Mouse (Mus musculus): ENCODE measurements around the gene Rnf135. TPM values are rescaled to one million over a fixed set of nuclear protein-coding genes. Genes with fewer than 3 reads are reported as not detected.

The Rnf135 gene
- total and polyA plus RNA-seq, 3 experiments = 4.0 to 9.6 (median 6.8) TPM

- Histone ChIP-seq H3K27me3 (ENCODE audit: insufficient read depth, low read length) (peaks cover 81% of the 10 kb centered on the region), H3K36me3 (replicated peaks) (no peaks in the 10 kb centered on the region), H3K4me3 (ENCODE audit: low read depth, low read length) (no peak overlapping the region), H3K9me3 (replicated peaks) (peaks cover 8% of the 10 kb centered on the region), H3K4me1 (ENCODE audit: insufficient read depth, low read depth, low read length) (peaks cover 13% of the 10 kb centered on the region)
- no peak for TF ChIP-seq CTCF (IDR thresholded peaks at IDR 0.05; ENCODE audit: low read depth, low read length)
- TF ChIP-seq GATA1 (IDR thresholded peaks at IDR 0.05; ENCODE audit: borderline replicate concordance, low read length) = no peak
- no peak for TF ChIP-seq GATA2 (IDR thresholded peaks at IDR 0.05; ENCODE audit: borderline replicate concordance, low read depth, low read length)
- no peak for TF ChIP-seq POLR2AphosphoS5 (IDR thresholded peaks at IDR 0.05; ENCODE audit: insufficient replicate concordance, low read depth, low read length)
- no peak for TF ChIP-seq TAL1 (conservative IDR thresholded peaks at IDR 0.05; ENCODE audit: low read depth, low read length)
- DNase-seq (ENCODE audit: low spot score) = no peak
- ATAC-seq (ENCODE audit: extremely low read depth, insufficient number of reproducible peaks, low FRiP score, poor library complexity, severe bottlenecking) = no peak
Observed at GRCm38 (mm10) chr11:80155961-80156360, 27.7 kb upstream of the Rnf135 start.

DNA sequence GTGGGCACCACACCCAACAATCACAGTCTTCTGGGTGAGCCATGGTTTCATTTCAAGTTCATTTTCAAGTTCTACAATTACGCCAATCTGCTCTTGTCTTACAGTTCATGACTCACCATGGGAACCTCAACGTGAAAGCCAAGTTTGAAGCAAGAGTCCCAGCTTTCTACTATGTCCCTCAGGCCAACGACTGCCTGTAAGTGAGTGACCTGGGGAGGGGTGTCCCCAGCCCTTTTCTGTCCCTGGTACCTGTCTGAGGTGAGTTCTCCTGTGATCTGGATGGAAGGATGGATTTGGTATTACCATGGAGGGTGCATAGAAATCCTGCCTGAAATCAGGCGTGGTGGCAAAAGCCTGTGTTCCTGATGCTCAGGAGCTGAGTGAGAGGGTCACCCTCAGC, 26.8 kb upstream of the Rnf135 start:
- TF ChIP-seq POLR2AphosphoS5 (IDR thresholded peaks at IDR 0.05; ENCODE audit: insufficient replicate concordance, low read depth, low read length) (no peak), TAL1 (conservative IDR thresholded peaks at IDR 0.05; ENCODE audit: low read depth, low read length) (no peak), GATA2 (IDR thresholded peaks at IDR 0.05; ENCODE audit: borderline replicate concordance, low read depth, low read length) (no peak), CTCF (IDR thresholded peaks at IDR 0.05; ENCODE audit: low read depth, low read length) (no peak), GATA1 (IDR thresholded peaks at IDR 0.05; ENCODE audit: borderline replicate concordance, low read length) (no peak)
- DNase-seq (ENCODE audit: low spot score) (no peak), ATAC-seq (ENCODE audit: extremely low read depth, insufficient number of reproducible peaks, low FRiP score, poor library complexity, severe bottlenecking) (no peak)
- Histone ChIP-seq H3K4me3 (ENCODE audit: low read depth, low read length) (no peak overlapping the region), H3K4me1 (ENCODE audit: insufficient read depth, low read depth, low read length) (peaks cover 13% of the 10 kb centered on the region), H3K27me3 (ENCODE audit: insufficient read depth, low read length) (peaks cover 83% of the 10 kb centered on the region), H3K36me3 (replicated peaks) (no peaks in the 10 kb centered on the region), H3K9me3 (replicated peaks) (peaks cover 8% of the 10 kb centered on the region)

DNA sequence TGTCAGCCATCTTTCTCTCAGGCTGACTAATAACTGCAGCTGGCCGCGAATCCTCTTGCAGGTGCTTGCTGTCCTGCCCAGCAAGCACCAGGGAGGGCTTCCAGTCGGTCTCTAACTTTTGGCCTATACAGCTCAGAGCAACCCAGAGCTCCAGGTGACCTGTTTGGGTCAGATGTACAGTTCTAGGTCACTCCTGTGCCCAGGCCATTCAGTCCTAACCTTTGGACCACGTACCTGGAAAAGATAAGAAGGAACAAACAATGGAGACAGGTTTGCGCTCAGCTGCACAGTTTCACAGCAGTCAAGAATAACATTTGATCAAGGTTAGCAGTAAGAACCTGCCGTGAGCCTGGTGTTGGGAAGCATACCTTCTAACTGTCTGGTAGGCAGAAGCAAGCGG, 24.6 kb upstream of the Rnf135 start:
- ATAC-seq (ENCODE audit: extremely low read depth, insufficient number of reproducible peaks, low FRiP score, poor library complexity, severe bottlenecking) (no peak), DNase-seq (ENCODE audit: low spot score) (no peak)
- H3K27me3 ChIP-seq (ENCODE audit: insufficient read depth, low read length) = peaks cover 83% of the 10 kb centered on the region
- H3K36me3 ChIP-seq (replicated peaks) = no peaks in the 10 kb centered on the region
- H3K9me3 ChIP-seq (replicated peaks) = peaks cover 7% of the 10 kb centered on the region
- no peak overlapping the region for H3K4me3 ChIP-seq (ENCODE audit: low read depth, low read length)
- H3K4me1 ChIP-seq (ENCODE audit: insufficient read depth, low read depth, low read length) = peaks cover 8% of the 10 kb centered on the region
- TF ChIP-seq GATA1 (IDR thresholded peaks at IDR 0.05; ENCODE audit: borderline replicate concordance, low read length) = no peak
- TF ChIP-seq TAL1 (conservative IDR thresholded peaks at IDR 0.05; ENCODE audit: low read depth, low read length) = no peak
- TF ChIP-seq POLR2AphosphoS5 (IDR thresholded peaks at IDR 0.05; ENCODE audit: insufficient replicate concordance, low read depth, low read length) = no peak
- TF ChIP-seq GATA2 (IDR thresholded peaks at IDR 0.05; ENCODE audit: borderline replicate concordance, low read depth, low read length) = no peak
- TF ChIP-seq CTCF (IDR thresholded peaks at IDR 0.05; ENCODE audit: low read depth, low read length) = no peak

DNA sequence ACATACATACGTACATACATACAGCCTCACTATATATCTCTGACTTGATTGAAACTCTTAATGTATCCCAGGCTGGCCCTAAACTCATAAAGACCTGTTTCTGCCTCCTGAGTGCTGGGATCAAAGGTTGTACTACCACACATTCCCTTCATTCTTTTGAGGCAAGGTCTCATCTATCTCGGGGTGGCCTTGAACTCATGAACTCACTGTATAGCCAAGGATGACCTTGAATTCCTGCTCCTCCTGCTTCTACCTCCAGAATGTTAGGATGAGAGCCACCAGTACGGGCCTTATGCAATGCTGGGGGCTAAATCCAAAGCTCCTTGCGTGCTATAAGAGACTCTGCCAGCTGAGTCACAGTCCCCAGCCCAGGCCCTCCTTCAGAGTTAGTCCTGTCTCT, 22.6 kb upstream of the Rnf135 start:
- no peaks in the 10 kb centered on the region for H3K36me3 ChIP-seq (replicated peaks)
- H3K4me1 ChIP-seq (ENCODE audit: insufficient read depth, low read depth, low read length) = no peaks in the 10 kb centered on the region; the same call in 1 of the 2 replicates
- H3K4me3 ChIP-seq (ENCODE audit: low read depth, low read length) = no peak overlapping the region
- H3K9me3 ChIP-seq (replicated peaks) = no peaks in the 10 kb centered on the region
- peaks cover 76% of the 10 kb centered on the region for H3K27me3 ChIP-seq (ENCODE audit: insufficient read depth, low read length)
- ATAC-seq (ENCODE audit: extremely low read depth, insufficient number of reproducible peaks, low FRiP score, poor library complexity, severe bottlenecking) (no peak), DNase-seq (ENCODE audit: low spot score) (no peak)
- TF ChIP-seq POLR2AphosphoS5 (IDR thresholded peaks at IDR 0.05; ENCODE audit: insufficient replicate concordance, low read depth, low read length) (no peak), GATA1 (IDR thresholded peaks at IDR 0.05; ENCODE audit: borderline replicate concordance, low read length) (no peak), GATA2 (IDR thresholded peaks at IDR 0.05; ENCODE audit: borderline replicate concordance, low read depth, low read length) (no peak), CTCF (IDR thresholded peaks at IDR 0.05; ENCODE audit: low read depth, low read length) (no peak), TAL1 (conservative IDR thresholded peaks at IDR 0.05; ENCODE audit: low read depth, low read length) (no peak)

GRCm38 (mm10) chr11:80163362-80164116, 20.1 kb upstream of the Rnf135 start:
- Histone ChIP-seq H3K27me3 (ENCODE audit: insufficient read depth, low read length) (peaks cover 63% of the 10 kb centered on the region), H3K36me3 (replicated peaks) (no peaks in the 10 kb centered on the region), H3K4me1 (ENCODE audit: insufficient read depth, low read depth, low read length) (no peaks in the 10 kb centered on the region), H3K4me3 (ENCODE audit: low read depth, low read length) (no peak overlapping the region), H3K9me3 (replicated peaks) (peaks cover 2% of the 10 kb centered on the region; the same call in 1 of the 2 replicates)
- DNase-seq (ENCODE audit: low spot score) (no peak), ATAC-seq (ENCODE audit: extremely low read depth, insufficient number of reproducible peaks, low FRiP score, poor library complexity, severe bottlenecking) (no peak)
- TF ChIP-seq GATA1 (IDR thresholded peaks at IDR 0.05; ENCODE audit: borderline replicate concordance, low read length) = no peak
- no peak for TF ChIP-seq TAL1 (conservative IDR thresholded peaks at IDR 0.05; ENCODE audit: low read depth, low read length)
- TF ChIP-seq GATA2 (IDR thresholded peaks at IDR 0.05; ENCODE audit: borderline replicate concordance, low read depth, low read length) = no peak
- TF ChIP-seq CTCF (IDR thresholded peaks at IDR 0.05; ENCODE audit: low read depth, low read length) = no peak
- no peak for TF ChIP-seq POLR2AphosphoS5 (IDR thresholded peaks at IDR 0.05; ENCODE audit: insufficient replicate concordance, low read depth, low read length)

DNA sequence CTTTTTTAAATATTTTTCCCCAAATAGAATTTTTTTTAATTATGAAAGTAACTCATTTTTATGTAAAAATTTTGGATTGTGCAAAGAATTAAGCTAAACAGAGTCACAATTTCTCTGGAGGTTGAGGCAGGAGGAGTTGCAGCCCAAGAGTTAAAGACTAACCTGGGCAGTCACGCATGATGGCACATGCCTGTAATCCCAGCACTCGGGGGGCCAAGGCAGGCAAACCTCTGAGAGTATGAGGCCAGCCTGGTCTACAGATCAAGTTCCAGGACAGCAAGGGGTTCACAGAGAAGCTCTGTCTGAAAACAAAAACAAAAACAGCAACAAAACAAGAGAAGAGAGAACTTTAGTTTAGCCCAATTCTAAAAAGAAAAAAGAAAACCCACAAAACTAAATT, 19.4 kb upstream of the Rnf135 start:
- no peak for ATAC-seq (ENCODE audit: extremely low read depth, insufficient number of reproducible peaks, low FRiP score, poor library complexity, severe bottlenecking)
- H3K4me3 ChIP-seq (ENCODE audit: low read depth, low read length) = no peak overlapping the region
- H3K36me3 ChIP-seq (replicated peaks) = no peaks in the 10 kb centered on the region

More for the DNA sequence above, 19.4 kb upstream of the Rnf135 start:
- Histone ChIP-seq H3K9me3 (replicated peaks) (peaks cover 2% of the 10 kb centered on the region; the same call in 1 of the 2 replicates), H3K27me3 (ENCODE audit: insufficient read depth, low read length) (peaks cover 64% of the 10 kb centered on the region), H3K4me1 (ENCODE audit: insufficient read depth, low read depth, low read length) (no peaks in the 10 kb centered on the region)
- DNase-seq (ENCODE audit: low spot score) = no peak
- TF ChIP-seq CTCF (IDR thresholded peaks at IDR 0.05; ENCODE audit: low read depth, low read length) (no peak), POLR2AphosphoS5 (IDR thresholded peaks at IDR 0.05; ENCODE audit: insufficient replicate concordance, low read depth, low read length) (no peak), GATA2 (IDR thresholded peaks at IDR 0.05; ENCODE audit: borderline replicate concordance, low read depth, low read length) (no peak), GATA1 (IDR thresholded peaks at IDR 0.05; ENCODE audit: borderline replicate concordance, low read length) (no peak), TAL1 (conservative IDR thresholded peaks at IDR 0.05; ENCODE audit: low read depth, low read length) (no peak)

Measured in G1E (cell line).